Mouse (Mus musculus): ENCODE measurements around the gene Gpr22.

Gpr22 gene

GRCm38 (mm10) chr12:31665999-31666398, 47.7 kb downstream of the Gpr22 start:
- DNase-seq = no peak

Measured in lung, postnatal 4 days (tissue).